Mouse (Mus musculus): Measurements from ENCODE around the gene Gm19345. TPM values are rescaled to one million over a fixed set of nuclear protein-coding genes. Genes with fewer than 3 reads are reported as not detected.

The Gm19345 gene
- polyA plus RNA-seq, 1 experiment: not detected

GRCm38 (mm10) chr7:19817382-19818105 lies 34.3 kb upstream of the Gm19345 start:
- Histone ChIP-seq H3K27ac (ENCODE audit: insufficient read depth, low read depth, low read length) (peak overlapping the region; percentile 89), H3K4me1 (ENCODE audit: control insufficient read depth, insufficient read depth, low read length) (peaks cover 37% of the 10 kb centered on the region), H3K4me3 (ENCODE audit: insufficient read depth, low read length) (peak overlapping the region; percentile 62)
- no peak for TF ChIP-seq POLR2A (IDR thresholded peaks at IDR 0.05; ENCODE audit: borderline replicate concordance, low read depth, low read length)
- no peak for TF ChIP-seq CTCF (IDR thresholded peaks at IDR 0.05; ENCODE audit: low read depth, low read length)

GRCm38 (mm10) chr7:19818440-19818839 lies 33.4 kb upstream of the Gm19345 start:
- Histone ChIP-seq H3K4me3 (ENCODE audit: insufficient read depth, low read length) (no peak overlapping the region), H3K27ac (ENCODE audit: insufficient read depth, low read depth, low read length) (no peak overlapping the region), H3K4me1 (ENCODE audit: control insufficient read depth, insufficient read depth, low read length) (peaks cover 36% of the 10 kb centered on the region)
- TF ChIP-seq CTCF (IDR thresholded peaks at IDR 0.05; ENCODE audit: low read depth, low read length): no peak
- TF ChIP-seq POLR2A (IDR thresholded peaks at IDR 0.05; ENCODE audit: borderline replicate concordance, low read depth, low read length): no peak

GRCm38 (mm10) chr7:19818875-19819274 lies 32.9 kb upstream of the Gm19345 start:
- Histone ChIP-seq H3K4me1 (ENCODE audit: control insufficient read depth, insufficient read depth, low read length) (peaks cover 35% of the 10 kb centered on the region), H3K4me3 (ENCODE audit: insufficient read depth, low read length) (no peak overlapping the region), H3K27ac (ENCODE audit: insufficient read depth, low read depth, low read length) (no peak overlapping the region)
- TF ChIP-seq POLR2A (IDR thresholded peaks at IDR 0.05; ENCODE audit: borderline replicate concordance, low read depth, low read length) (no peak), CTCF (IDR thresholded peaks at IDR 0.05; ENCODE audit: low read depth, low read length) (no peak)

- peaks cover 42% of the 10 kb centered on the region for H3K4me1 ChIP-seq (ENCODE audit: control insufficient read depth, insufficient read depth, low read length)
- H3K4me3 ChIP-seq (ENCODE audit: insufficient read depth, low read length): no peak overlapping the region
- no peak overlapping the region for H3K27ac ChIP-seq (ENCODE audit: insufficient read depth, low read depth, low read length)
- TF ChIP-seq CTCF (IDR thresholded peaks at IDR 0.05; ENCODE audit: low read depth, low read length): no peak
- no peak for TF ChIP-seq POLR2A (IDR thresholded peaks at IDR 0.05; ENCODE audit: borderline replicate concordance, low read depth, low read length)
These were observed 31.3 kb upstream of the Gm19345 start for GRCm38 (mm10) chr7:19820347-19821048.

GRCm38 (mm10) chr7:19821633-19822032 lies 30.2 kb upstream of the Gm19345 start:
- no peak for TF ChIP-seq POLR2A (IDR thresholded peaks at IDR 0.05; ENCODE audit: borderline replicate concordance, low read depth, low read length)
- TF ChIP-seq CTCF (IDR thresholded peaks at IDR 0.05; ENCODE audit: low read depth, low read length): no peak
- H3K4me3 ChIP-seq (ENCODE audit: insufficient read depth, low read length): peak overlapping the region; percentile 63
- H3K4me1 ChIP-seq (ENCODE audit: control insufficient read depth, insufficient read depth, low read length): peaks cover 39% of the 10 kb centered on the region
- H3K27ac ChIP-seq (ENCODE audit: insufficient read depth, low read depth, low read length): no peak overlapping the region

GRCm38 (mm10) chr7:19822193-19822592 lies 29.6 kb upstream of the Gm19345 start:
- H3K4me1 ChIP-seq (ENCODE audit: control insufficient read depth, insufficient read depth, low read length): peaks cover 44% of the 10 kb centered on the region
- peak overlapping the region; percentile 59 for H3K27ac ChIP-seq (ENCODE audit: insufficient read depth, low read depth, low read length)

GRCm38 (mm10) chr7:19822604-19823058 lies 29.2 kb upstream of the Gm19345 start, which contains the start of gene Bcl3:
Bcl3 (minus strand) TSS chr7:19822770.
- Histone ChIP-seq H3K4me3 (ENCODE audit: insufficient read depth, low read length) (peak within 1 kb of the TSS; percentile 63), H3K4me1 (ENCODE audit: control insufficient read depth, insufficient read depth, low read length) (peaks cover 44% of the 10 kb centered on the region), H3K27ac (ENCODE audit: insufficient read depth, low read depth, low read length) (peak within 1 kb of the TSS; percentile 100)
- TF ChIP-seq POLR2A (IDR thresholded peaks at IDR 0.05; ENCODE audit: borderline replicate concordance, low read depth, low read length) (no peak; the same call in 1 of the 2 replicates), CTCF (IDR thresholded peaks at IDR 0.05; ENCODE audit: low read depth, low read length) (no peak)

More at GRCm38 (mm10) chr7:19822193-19822592, 29.6 kb upstream of the Gm19345 start:
- TF ChIP-seq POLR2A (IDR thresholded peaks at IDR 0.05; ENCODE audit: borderline replicate concordance, low read depth, low read length): no peak
- TF ChIP-seq CTCF (IDR thresholded peaks at IDR 0.05; ENCODE audit: low read depth, low read length): no peak
- H3K4me3 ChIP-seq (ENCODE audit: insufficient read depth, low read length): peak overlapping the region; percentile 63

GRCm38 (mm10) chr7:19823256-19824181 lies 28.3 kb upstream of the Gm19345 start:
- Histone ChIP-seq H3K4me3 (ENCODE audit: insufficient read depth, low read length) (peak overlapping the region; percentile 63), H3K27ac (ENCODE audit: insufficient read depth, low read depth, low read length) (peak overlapping the region; percentile 100), H3K4me1 (ENCODE audit: control insufficient read depth, insufficient read depth, low read length) (peaks cover 35% of the 10 kb centered on the region)
- TF ChIP-seq POLR2A (IDR thresholded peaks at IDR 0.05; ENCODE audit: borderline replicate concordance, low read depth, low read length) (peak; percentile 32; the same call in 1 of the 2 replicates), CTCF (IDR thresholded peaks at IDR 0.05; ENCODE audit: low read depth, low read length) (no peak)
